Comparison of ENCODE assay signal across 7 mouse cellular contexts in genomic region chr16:32523462-32524243, GRCm38 (mm10). TPM values are rescaled to one million over a fixed set of nuclear protein-coding genes. Genes with fewer than 3 reads are reported as not detected.
A peak's percentile ranks its signal among the peaks of the same experiment; 100 is the strongest.
DNase-seq lines count a peak whose midpoint lies in the region; ATAC-seq lines count a peak whose summit lies in the region.

No protein-coding gene starts in this region.

- no peak overlapping the region for H3K4me2 ChIP-seq in midbrain, embryonic 16.5 days (ENCODE audit: low read length)

- peak overlapping the region; percentile 81 for H3K27ac ChIP-seq in heart, embryonic 10.5 days
- no peak overlapping the region; the same call in 1 of the 2 replicates for H3K27ac ChIP-seq in midbrain, embryonic 16.5 days (ENCODE audit: low read length)

- H3K4me3 ChIP-seq in heart, embryonic 10.5 days: no peak overlapping the region
- H3K4me3 ChIP-seq in midbrain, embryonic 16.5 days (ENCODE audit: low read depth, low read length): no peak overlapping the region

- no peaks in the 10 kb centered on the region for H3K36me3 ChIP-seq in heart, embryonic 10.5 days
- H3K36me3 ChIP-seq in midbrain, embryonic 16.5 days (ENCODE audit: control insufficient read depth, insufficient read depth, low read length): no peaks in the 10 kb centered on the region

- no peak overlapping the region for H3K9ac ChIP-seq in midbrain, embryonic 16.5 days (ENCODE audit: low read depth, low read length)

- no peaks in the 10 kb centered on the region for H3K9me3 ChIP-seq in heart, embryonic 10.5 days
- no peaks in the 10 kb centered on the region for H3K9me3 ChIP-seq in midbrain, embryonic 16.5 days (replicated peaks; ENCODE audit: control insufficient read depth, low read length, poor library complexity, severe bottlenecking)

- peak; percentile 54; the same call in 1 of the 2 replicates for ATAC-seq in midbrain, embryonic 16.5 days

- DNase-seq in thymus, postnatal 4 days: peak; percentile 23
- DNase-seq in thymus, postnatal 10 days (ENCODE audit: low spot score in 2 of 2): no peak
- peak; percentile 20 for DNase-seq in cerebellum, adult 9-10 months
- DNase-seq in heart, embryonic 10.5 days (ENCODE audit: low spot score): no peak
- DNase-seq in kidney, postnatal 10 days: peak; percentile 68
- DNase-seq in thymus, postnatal 25 days: no peak

- H3K4me1 ChIP-seq in heart, embryonic 10.5 days: peaks cover 44% of the 10 kb centered on the region
- H3K4me1 ChIP-seq in midbrain, embryonic 16.5 days (ENCODE audit: control insufficient read depth, insufficient read depth, low read length): peaks cover 8% of the 10 kb centered on the region

- 57% methylated on average over 8 of the region's 8 CpGs for WGBS in heart, embryonic 10.5 days
- WGBS in midbrain, embryonic 16.5 days: 50% methylated on average over 8 of the region's 8 CpGs

- H3K27me3 ChIP-seq in heart, embryonic 10.5 days (ENCODE audit: insufficient read depth, poor library complexity, severe bottlenecking): no peaks in the 10 kb centered on the region
- no peaks in the 10 kb centered on the region for H3K27me3 ChIP-seq in midbrain, embryonic 16.5 days (ENCODE audit: control insufficient read depth, insufficient read depth, low read depth, low read length)

RNA-seq across cellular contexts. Expression of gene Zdhhc19, which starts 27.6 kb away (rescaled TPM):
- not detected in 2 replicates for polyA plus RNA-seq in heart, embryonic 10.5 days (2016; fragmentation: Nextera tagmentation; extraction: Ambion mirVana)
- polyA plus RNA-seq in midbrain, embryonic 16.5 days (2015; fragmentation: Nextera tagmentation; extraction: Ambion mirVana): 0.26 TPM in 1 of 2 replicates, not detected in the other

RNA-seq across cellular contexts. Expression of gene Slc51a, which starts 36.0 kb away (rescaled TPM):
- 4.2 and 5.1 TPM in 2 replicates for polyA plus RNA-seq in heart, embryonic 10.5 days (2016; fragmentation: Nextera tagmentation; extraction: Ambion mirVana)
- 0.08 TPM in 1 of 2 replicates, not detected in the other for polyA plus RNA-seq in midbrain, embryonic 16.5 days (2015; fragmentation: Nextera tagmentation; extraction: Ambion mirVana)

Comparison
In these comparisons a context has a peak if more than half of its experiments do, and no peak if none do; other contexts are left out.
1. DNase-seq: peak in thymus, postnatal 4 days (single experiment), cerebellum, adult 9-10 months (single experiment) and kidney, postnatal 10 days (single experiment); none in thymus, postnatal 10 days (0 of 2), heart, embryonic 10.5 days (single experiment) and thymus, postnatal 25 days (single experiment).